Comparison of ENCODE assay signal across 14 mouse cellular contexts in the genomic region with DNA sequence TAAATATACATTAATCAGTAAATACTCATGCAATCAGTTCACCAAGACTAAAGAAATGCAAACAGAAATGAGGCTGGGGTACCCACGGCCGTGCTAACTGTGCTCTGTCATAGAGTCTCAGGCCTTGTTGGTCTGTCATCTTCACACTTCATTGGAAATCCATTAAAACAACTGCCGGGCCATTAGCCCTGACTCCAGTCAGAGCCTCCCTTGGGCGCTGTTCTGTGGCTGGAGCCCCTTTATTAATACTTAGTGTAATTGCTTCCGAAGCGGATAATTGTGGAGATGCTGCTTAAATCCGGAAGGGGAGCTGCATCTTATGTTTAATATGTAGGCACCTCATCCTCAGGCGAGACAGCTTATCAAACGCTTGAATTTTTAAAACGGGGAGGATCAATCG.
"Had no signal": no experiment of that assay in that cellular context is flagged by ENCODE, and none has a peak within 500 bp of the region (broad histone marks: within the 10 kb centered on the region; RNA-seq: fewer than 3 reads in every experiment).

No protein-coding gene starts in this region.

- DNase-seq: kidney, adult 18-20 months; kidney, postnatal 10 days; lung, embryonic 14.5 days; lung, postnatal 10 days; right cerebral cortex, postnatal 14 days; thymus, adult 2 months; thymus, postnatal 25 days had no signal

- ATAC-seq: intestine, embryonic 15.5 days had no signal

- H3K4me3 ChIP-seq: intestine, embryonic 15.5 days; left cerebral cortex, adult 2 months; limb, embryonic 10.5 days; liver, embryonic 15.5 days; myocyte; stomach, embryonic 15.5 days had no signal

- H3K9me3 ChIP-seq: intestine, embryonic 15.5 days; limb, embryonic 10.5 days; liver, embryonic 15.5 days; stomach, embryonic 15.5 days had no signal

- H3K27ac ChIP-seq: intestine, embryonic 15.5 days; left cerebral cortex, adult 2 months; limb, embryonic 10.5 days; liver, embryonic 15.5 days; stomach, embryonic 15.5 days had no signal

- H3K27me3 ChIP-seq: intestine, embryonic 15.5 days; stomach, embryonic 15.5 days had no signal

- H3K4me2 ChIP-seq: intestine, embryonic 15.5 days; liver, embryonic 11.5 days; liver, embryonic 15.5 days; lung, embryonic 14.5 days; stomach, embryonic 15.5 days had no signal

- H3K36me3 ChIP-seq: intestine, embryonic 15.5 days; limb, embryonic 10.5 days; liver, embryonic 15.5 days; stomach, embryonic 15.5 days had no signal

- H3K9ac ChIP-seq: intestine, embryonic 15.5 days; liver, embryonic 15.5 days; lung, embryonic 14.5 days; stomach, embryonic 15.5 days had no signal
